Mouse (Mus musculus) intestine, embryonic 15.5 days (tissue): ENCODE measurements around the gene Upk2. TPM values are rescaled to one million over a fixed set of nuclear protein-coding genes. Genes with fewer than 3 reads are reported as not detected.
"Not testable (repeated sequence)": the region's sequence is repeated elsewhere in the genome, so short reads cannot be mapped to it uniquely, and the experiment has no call there.

ENCODE experiments used
- ATAC-seq: fragments of 200-750 bp; cut with Nextera tagmentation; 2 replicates; pipeline ENCODE4 v1.8.0; 2017; ENCODE audit warnings: moderate TSS enrichment, moderate library complexity
- H3K27ac ChIP-seq: fragments of 300-500 bp; sonication (generic); 2 replicates; pipeline ENCODE4 v1.5.1; 2015; ENCODE audit warnings: mild to moderate bottlenecking, inconsistent platforms
- H3K27me3 ChIP-seq: fragments of 300-500 bp; sonication (generic); replicated peaks from 2 replicates; pipeline ENCODE4 v1.6.1; 2015; ENCODE audit warnings: inconsistent platforms
- H3K36me3 ChIP-seq: fragments of 300-500 bp; sonication (generic); 2 replicates; pipeline ENCODE4 v1.6.1; 2015; ENCODE audit warnings: inconsistent platforms
- H3K4me1 ChIP-seq: fragments of 300-500 bp; sonication (generic); replicated peaks from 2 replicates; pipeline ENCODE4 v1.6.1; 2015; ENCODE audit warnings: inconsistent platforms
- H3K4me2 ChIP-seq: fragments of 300-500 bp; sonication (generic); replicated peaks from 2 replicates; pipeline ENCODE4 v1.6.1; 2015; ENCODE audit warnings: mild to moderate bottlenecking, inconsistent platforms
- H3K4me3 ChIP-seq: fragments of 300-500 bp; sonication (generic); replicated peaks from 2 replicates; pipeline ENCODE4 v1.5.1; 2015; ENCODE audit warnings: inconsistent platforms
- H3K9ac ChIP-seq: fragments of 300-500 bp; sonication (generic); 2 replicates; pipeline ENCODE4 v1.6.1; 2015; ENCODE audit warnings: inconsistent platforms
- H3K9me3 ChIP-seq: fragments of 300-500 bp; sonication (generic); 2 replicates; pipeline ENCODE4 v1.6.1; 2016; ENCODE audit warnings: inconsistent platforms
- WGBS: fragments of 180-500 bp; shearing (Covaris S2); methylation state at CpG from one replicate; pipeline ENCODE4 v1.1.7; 2015; 5-methylcytosine and 5-hydroxymethylcytosine counted together
- polyA plus RNA-seq: library from polyadenylated mRNA; unstranded; fragments of >200 nt; fragmentation: Nextera tagmentation; extraction: Ambion mirVana; gene quantifications from 2 replicates; pipeline ENCODE4 v1.2.1, GENCODE M21; 2015

The Upk2 gene
- polyA plus RNA-seq, 1 experiment from 2014 or later = 1.2 TPM

GRCm38 (mm10) chr9:44410647-44411336 is 44.0 kb downstream of the Upk2 start:
- no peaks in the 10 kb centered on the region for H3K9me3 ChIP-seq
- H3K4me2 ChIP-seq = no peak overlapping the region
- no peak overlapping the region for H3K9ac ChIP-seq
- no peak overlapping the region for H3K4me3 ChIP-seq
- peaks cover 6% of the 10 kb centered on the region; the same call in 1 of the 2 replicates for H3K4me1 ChIP-seq
- H3K36me3 ChIP-seq = peaks cover 24% of the 10 kb centered on the region
- no peaks in the 10 kb centered on the region for H3K27me3 ChIP-seq
- WGBS = 85% methylated on average over 2 of the region's 2 CpGs
- H3K27ac ChIP-seq = no peak overlapping the region
- no peak for ATAC-seq

- 70% methylated on average over 9 of the region's 9 CpGs for WGBS
- H3K4me3 ChIP-seq = peak overlapping the region; percentile 83
These were observed 46.1 kb downstream of the Upk2 start for GRCm38 (mm10) chr9:44408693-44409092.

GRCm38 (mm10) chr9:44407752-44408097 is 47.1 kb downstream of the Upk2 start:
- H3K4me1 ChIP-seq = peaks cover 6% of the 10 kb centered on the region; the same call in 1 of the 2 replicates
- peak overlapping the region; percentile 91 for H3K9ac ChIP-seq
- H3K4me2 ChIP-seq = peak overlapping the region; percentile 59
- WGBS = under 1% methylated on average over 23 of the region's 24 CpGs
- peaks cover 35% of the 10 kb centered on the region for H3K36me3 ChIP-seq
- peak overlapping the region; percentile 83 for H3K4me3 ChIP-seq
- H3K27me3 ChIP-seq = no peaks in the 10 kb centered on the region
- no peak for ATAC-seq
- H3K9me3 ChIP-seq = no peaks in the 10 kb centered on the region
- H3K27ac ChIP-seq = peak overlapping the region; percentile 95

More at GRCm38 (mm10) chr9:44408693-44409092, 46.1 kb downstream of the Upk2 start:
- not testable (repeated sequence) for H3K9me3 ChIP-seq, H3K4me1 ChIP-seq, ATAC-seq, H3K27ac ChIP-seq, H3K27me3 ChIP-seq
- peak overlapping the region; percentile 91; the same call in 1 of the 2 replicates for H3K9ac ChIP-seq
- peaks cover 36% of the 10 kb centered on the region for H3K36me3 ChIP-seq
- H3K4me2 ChIP-seq = peak overlapping the region; percentile 59

GRCm38 (mm10) chr9:44406906-44407751 is 47.6 kb downstream of the Upk2 start, which contains the start of the genes Rps25 and Trappc4:
Gene Rps25, plus strand, starts transcription at chr9:44407139.
Gene Trappc4, minus strand, starts transcription at chr9:44407600.
- Histone ChIP-seq H3K27ac (peak within 1 kb of the TSS; percentile 95), H3K4me2 (peak within 1 kb of the TSS; percentile 63), H3K4me1 (peaks cover 6% of the 10 kb centered on the region; the same call in 1 of the 2 replicates), H3K4me3 (peak within 1 kb of the TSS; percentile 83), H3K9ac (peak within 1 kb of the TSS; percentile 91), H3K36me3 (peaks cover 38% of the 10 kb centered on the region), H3K9me3 (no peaks in the 10 kb centered on the region), H3K27me3 (no peaks in the 10 kb centered on the region)
- WGBS = under 1% methylated on average over 51 of the region's 51 CpGs
- peak; percentile 96 for ATAC-seq

GRCm38 (mm10) chr9:44405011-44405410 is 49.8 kb downstream of the Upk2 start:
- H3K4me3 ChIP-seq = no peak overlapping the region
- ATAC-seq = no peak
- 61% methylated on average over 3 of the region's 3 CpGs for WGBS
- peaks cover 12% of the 10 kb centered on the region; the same call in 1 of the 2 replicates for H3K4me1 ChIP-seq
- H3K9ac ChIP-seq = no peak overlapping the region
- no peak overlapping the region for H3K27ac ChIP-seq
- H3K9me3 ChIP-seq = no peaks in the 10 kb centered on the region
- no peaks in the 10 kb centered on the region for H3K27me3 ChIP-seq
- peaks cover 45% of the 10 kb centered on the region for H3K36me3 ChIP-seq
- H3K4me2 ChIP-seq = no peak overlapping the region

Other genes with a start within 250 kb of the Upk2 start
- gene Cbl, start 220.9 kb downstream of the Upk2 start, polyA plus RNA-seq = 13.2 and 14.8 TPM in 2 replicates
- not detected in 2 replicates for gene Ccdc153, start 214.3 kb downstream of the Upk2 start, polyA plus RNA-seq
- 11.7 and 12.9 TPM in 2 replicates for gene Pdzd3, start 203.5 kb downstream of the Upk2 start, polyA plus RNA-seq
- gene Nlrx1, start 186.4 kb downstream of the Upk2 start, polyA plus RNA-seq = 5.5 and 5.9 TPM in 2 replicates
- 2.5 and 2.9 TPM in 2 replicates for gene Abcg4, start 166.4 kb downstream of the Upk2 start, polyA plus RNA-seq
- gene Hinfp, start 149.3 kb downstream of the Upk2 start, polyA plus RNA-seq = 19.9 and 21.2 TPM in 2 replicates
- 6.8 and 10.6 TPM in 2 replicates for gene C2cd2l, start 134.7 kb downstream of the Upk2 start, polyA plus RNA-seq
- 38.2 and 38.6 TPM in 2 replicates for gene Dpagt1, start 129.0 kb downstream of the Upk2 start, polyA plus RNA-seq
- gene H2afx, start 120.3 kb downstream of the Upk2 start, polyA plus RNA-seq = 280 and 298 TPM in 2 replicates
- gene Hmbs, start 110.7 kb downstream of the Upk2 start, polyA plus RNA-seq = 128 and 141 TPM in 2 replicates
- gene Vps11, start 93.3 kb downstream of the Upk2 start, polyA plus RNA-seq = 28.9 and 30.3 TPM in 2 replicates
- gene Hyou1, start 75.5 kb downstream of the Upk2 start, polyA plus RNA-seq = 38.8 and 43.6 TPM in 2 replicates
- gene Slc37a4, start 58.1 kb downstream of the Upk2 start, polyA plus RNA-seq = 51.7 and 59.2 TPM in 2 replicates
- 2,026 and 2,084 TPM in 2 replicates for gene Rps25, start 47.8 kb downstream of the Upk2 start, polyA plus RNA-seq
- 122 and 123 TPM in 2 replicates for gene Trappc4, start 47.4 kb downstream of the Upk2 start, polyA plus RNA-seq
- 24.0 and 25.6 TPM in 2 replicates for gene Ccdc84, start 36.4 kb downstream of the Upk2 start, polyA plus RNA-seq
- gene Foxr1, start 13.8 kb downstream of the Upk2 start, polyA plus RNA-seq = not detected in 2 replicates
- gene Bcl9l, start 27.8 kb upstream of the Upk2 start, polyA plus RNA-seq = 7.5 and 7.8 TPM in 2 replicates
- 1.3 TPM in 2 replicates for gene Cxcr5, start 106.9 kb upstream of the Upk2 start, polyA plus RNA-seq
- gene Ddx6, start 149.9 kb upstream of the Upk2 start, polyA plus RNA-seq = 14.6 and 14.7 TPM in 2 replicates
- not detected in 2 replicates for gene Treh, start 218.3 kb upstream of the Upk2 start, polyA plus RNA-seq